Mouse (Mus musculus): ENCODE measurements at regions not wholly inside any gene's neighbourhood (a gene's known extent, or its start where the extent isn't known, plus 50 kb on each side); places are given as distances from the start of the nearest gene placed in this dataset.

- no peak for DNase-seq
Measured at GRCm38 (mm10) chr6:81738466-81738865, 185.0 kb upstream of the Gcfc2 start.

- no peak for DNase-seq
Measured at GRCm38 (mm10) chr6:81749681-81750080, 173.8 kb upstream of the Gcfc2 start.

GRCm38 (mm10) chr6:81751631-81752030 lies 171.8 kb upstream of the Gcfc2 start:
- no peak for DNase-seq

GRCm38 (mm10) chr6:81756242-81756641 lies 167.2 kb upstream of the Gcfc2 start:
- no peak for DNase-seq

GRCm38 (mm10) chr6:81758876-81759275 lies 164.6 kb upstream of the Gcfc2 start:
- DNase-seq = no peak

- DNase-seq = no peak
Measured at GRCm38 (mm10) chr6:81760181-81760580, 163.3 kb upstream of the Gcfc2 start.

- no peak for DNase-seq
Measured at GRCm38 (mm10) chr6:81765831-81766230, 157.6 kb upstream of the Gcfc2 start.

GRCm38 (mm10) chr6:81766800-81767199 lies 156.7 kb upstream of the Gcfc2 start:
- DNase-seq = no peak

GRCm38 (mm10) chr6:81768669-81769537 lies 154.6 kb upstream of the Gcfc2 start:
- DNase-seq = peak; percentile 27

- DNase-seq = no peak
Measured at GRCm38 (mm10) chr6:81770301-81770700, 153.2 kb upstream of the Gcfc2 start.

GRCm38 (mm10) chr6:81771862-81772261 lies 151.6 kb upstream of the Gcfc2 start:
- DNase-seq = no peak

- no peak for DNase-seq
Measured at GRCm38 (mm10) chr6:81782131-81782530, 141.3 kb upstream of the Gcfc2 start.

GRCm38 (mm10) chr6:81782815-81783435 lies 140.5 kb upstream of the Gcfc2 start:
- no peak for DNase-seq

- no peak for DNase-seq
Measured at GRCm38 (mm10) chr6:81795281-81795680, 128.2 kb upstream of the Gcfc2 start.

GRCm38 (mm10) chr6:81800822-81801221 lies 122.6 kb upstream of the Gcfc2 start:
- DNase-seq = no peak

- no peak for DNase-seq
Measured at GRCm38 (mm10) chr6:81801804-81802203, 121.7 kb upstream of the Gcfc2 start.

- DNase-seq = no peak
Measured at GRCm38 (mm10) chr6:81805942-81806341, 117.5 kb upstream of the Gcfc2 start.

- no peak for DNase-seq
Measured at GRCm38 (mm10) chr6:81808712-81809111, 114.8 kb upstream of the Gcfc2 start.

GRCm38 (mm10) chr6:81815248-81815961 lies 108.1 kb upstream of the Gcfc2 start:
- no peak for DNase-seq

- no peak for DNase-seq
Measured at GRCm38 (mm10) chr6:81815962-81816338, 107.5 kb upstream of the Gcfc2 start.

- peak; percentile 54 for DNase-seq
Measured at GRCm38 (mm10) chr6:81817050-81817827, 106.2 kb upstream of the Gcfc2 start.

GRCm38 (mm10) chr6:81818573-81818972 lies 104.9 kb upstream of the Gcfc2 start:
- DNase-seq = no peak

- DNase-seq = no peak
Measured at GRCm38 (mm10) chr6:81820078-81820477, 103.4 kb upstream of the Gcfc2 start.

Data from lung, postnatal 36 days (tissue).